Mouse (Mus musculus) cortical plate, adult 2 months (tissue): ENCODE measurements at regions not wholly inside any gene's neighbourhood (a gene's known extent, or its start where the extent isn't known, plus 50 kb on each side); places are given as distances from the start of the nearest gene placed in this dataset.

ENCODE experiments used
- H3K27ac ChIP-seq: fragments of 200-500 bp; 2 replicates; pipeline ENCODE4 v1.5.1; 2012; ENCODE audit warnings: low read length, control low read depth, inconsistent platforms; ENCODE audit not compliant: insufficient read depth
- H3K4me1 ChIP-seq: fragments of 200-500 bp; 2 replicates; pipeline ENCODE4 v1.6.1; 2011; ENCODE audit warnings: low read length; ENCODE audit not compliant: control insufficient read depth, insufficient read depth
- H3K4me3 ChIP-seq: fragments of 200-500 bp; 2 replicates; pipeline ENCODE4 v1.5.1; 2011; ENCODE audit warnings: mild to moderate bottlenecking, low read length, control low read depth; ENCODE audit not compliant: insufficient read depth
- CTCF ChIP-seq: fragments of 200-500 bp; IDR thresholded peaks from 2 replicates; pipeline ENCODE4 v1.5.1; 2011; ENCODE audit warnings: mild to moderate bottlenecking, control low read depth, low read length; ENCODE audit not compliant: insufficient read depth; ENCODE audit errors: extremely low read depth
- POLR2A ChIP-seq: fragments of 200-500 bp; IDR thresholded peaks from 2 replicates; pipeline ENCODE4 v1.6.1; 2011; ENCODE audit warnings: mild to moderate bottlenecking, low read length, control low read depth; ENCODE audit not compliant: insufficient read depth; ENCODE audit errors: extremely low read depth

DNA sequence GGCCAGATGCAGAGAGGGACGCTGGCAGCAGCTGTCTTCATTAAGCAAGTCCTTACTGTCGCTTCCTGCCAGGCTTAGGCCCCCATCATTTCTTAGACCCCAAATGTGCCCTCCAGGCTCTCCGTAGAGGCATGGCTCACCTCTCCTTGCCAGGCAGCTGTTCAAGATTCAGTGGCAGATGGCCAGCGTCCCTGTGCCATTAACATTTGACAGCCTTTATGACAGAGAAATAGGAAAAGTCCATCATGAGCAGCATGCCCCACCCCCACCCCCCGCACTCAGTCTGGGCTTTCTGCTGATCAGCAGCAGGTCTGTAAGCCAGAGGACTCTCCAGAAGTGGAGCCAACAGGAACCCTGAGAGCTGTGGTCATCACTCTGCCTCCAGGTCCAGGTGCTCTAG is 154.7 kb downstream of the Ddx11 start:
- TF ChIP-seq POLR2A: no peak
- TF ChIP-seq CTCF: no peak
- peaks cover 6% of the 10 kb centered on the region for H3K4me1 ChIP-seq
- no peak overlapping the region for H3K4me3 ChIP-seq
- no peak overlapping the region for H3K27ac ChIP-seq

DNA sequence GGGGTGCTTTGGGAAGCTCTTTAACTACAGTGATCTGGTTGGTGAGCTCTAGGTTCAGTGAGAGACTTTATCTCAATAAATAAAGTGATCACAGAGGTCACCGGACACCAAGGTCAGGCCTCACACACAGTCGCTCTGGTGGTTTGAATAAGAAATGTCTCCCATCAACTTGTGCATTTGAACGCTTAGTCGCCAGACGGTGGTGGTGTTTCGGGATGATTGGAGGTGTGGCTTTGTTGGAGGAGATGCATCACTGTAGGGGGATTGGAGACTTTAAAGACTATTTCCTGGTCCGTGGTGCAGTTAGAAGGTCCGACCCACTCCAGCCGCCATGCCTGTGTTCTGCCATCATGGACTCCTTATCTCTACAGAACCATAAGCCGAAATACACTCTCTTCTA is 162.0 kb downstream of the Ddx11 start:
- Histone ChIP-seq H3K27ac (no peak overlapping the region), H3K4me3 (no peak overlapping the region), H3K4me1 (no peaks in the 10 kb centered on the region)
- TF ChIP-seq CTCF (no peak), POLR2A (no peak)
